42 mouse cellular contexts compared by ENCODE assay signal in genomic region chr17:24625472-24625871, GRCm38 (mm10). TPM values are rescaled to one million over a fixed set of nuclear protein-coding genes. Genes with fewer than 3 reads are reported as not detected.
"Had no signal": no experiment of that assay in that cellular context is flagged by ENCODE, and none has a peak within 500 bp of the region (broad histone marks: within the 10 kb centered on the region; RNA-seq: fewer than 3 reads in every experiment).

No protein-coding gene starts in this region.

- H3K9ac ChIP-seq: heart, embryonic 12.5 days; heart, embryonic 13.5 days; heart, embryonic 15.5 days; hindbrain, embryonic 12.5 days; hindbrain, embryonic 13.5 days; hindbrain, embryonic 14.5 days; hindbrain, embryonic 15.5 days; intestine, embryonic 15.5 days; kidney, embryonic 15.5 days had no signal

- H3K4me1 ChIP-seq: heart, embryonic 12.5 days; hindbrain, embryonic 10.5 days; hindbrain, embryonic 12.5 days; hindbrain, embryonic 15.5 days; intestine, embryonic 15.5 days had no signal

- H3K9me3 ChIP-seq: heart, embryonic 12.5 days; heart, embryonic 13.5 days; heart, embryonic 15.5 days; hindbrain, embryonic 10.5 days; hindbrain, embryonic 12.5 days; hindbrain, embryonic 13.5 days; hindbrain, embryonic 15.5 days; intestine, embryonic 15.5 days; kidney, embryonic 15.5 days had no signal

- H3K27me3 ChIP-seq: heart, embryonic 12.5 days; heart, embryonic 13.5 days; heart, embryonic 15.5 days; hindbrain, embryonic 12.5 days; hindbrain, embryonic 13.5 days; hindbrain, embryonic 15.5 days; intestine, embryonic 15.5 days; kidney, embryonic 15.5 days had no signal

- H3K4me3 ChIP-seq: heart, embryonic 12.5 days; heart, embryonic 13.5 days; heart, embryonic 15.5 days; hindbrain, embryonic 10.5 days; hindbrain, embryonic 12.5 days; hindbrain, embryonic 13.5 days; hindbrain, embryonic 15.5 days; intestine, embryonic 15.5 days; kidney, embryonic 15.5 days; layer of hippocampus, adult 2 months; left cerebral cortex, adult 2 months had no signal

- DNase-seq: heart, postnatal 10 days; heart, postnatal 14 days; heart, postnatal 36 days; heart, postnatal 4 days; kidney, adult 11 months; kidney, adult 18-20 months; kidney, adult 2 months; kidney, adult 8-10 months; kidney, adult 9 months; kidney, postnatal 10 days; kidney, postnatal 14 days; kidney, postnatal 25 days; kidney, postnatal 36 days; kidney, postnatal 4 days; layer of hippocampus, adult 9-11 months; layer of hippocampus, postnatal 36 days had no signal

- H3K27ac ChIP-seq: heart, embryonic 13.5 days; heart, embryonic 15.5 days; hindbrain, embryonic 10.5 days; hindbrain, embryonic 12.5 days; hindbrain, embryonic 13.5 days; hindbrain, embryonic 14.5 days; hindbrain, embryonic 15.5 days; hindbrain, postnatal 0 days; intestine, embryonic 15.5 days; kidney, embryonic 15.5 days; kidney, postnatal 0 days; layer of hippocampus, adult 2 months; left cerebral cortex, adult 2 months had no signal

RNA-seq across cellular contexts. Expression of gene Slc9a3r2, which starts 24.7 kb away (rescaled TPM):
- polyA plus RNA-seq: inflammation-experienced regulatory T-cells, adult 6 months had no signal

RNA-seq across cellular contexts. Expression of gene Npw, which starts 32.8 kb away (rescaled TPM):
- total RNA-seq: heart, postnatal 10 days; heart, postnatal 14 days; heart, postnatal 25 days; heart, postnatal 36 days; heart, postnatal 4 days; hematopoietic stem cell, adult 5-6 weeks had no signal
- polyA plus RNA-seq: heart, embryonic 11.5 days; heart, embryonic 12.5 days; heart, embryonic 13.5 days; heart, embryonic 14.5 days; heart, embryonic 16.5 days; heart, postnatal 0 days; hindbrain, embryonic 10.5 days; hindbrain, embryonic 11.5 days; hindbrain, embryonic 12.5 days; hindbrain, embryonic 13.5 days; inflammation-experienced regulatory T-cells, adult 6 months; intestine, embryonic 14.5 days; kidney, adult 2 months; kidney, embryonic 14.5 days; kidney, embryonic 16.5 days; large intestine, adult 2 months had no signal
